Mouse (Mus musculus) liver (tissue): ENCODE results near the gene Gpatch2l.

Experiments
- DNase-seq: peaks from one replicate; pipeline ENCODE4 v3.0.0-alpha.2; 2020; ENCODE audit warnings: mixed read lengths

The Gpatch2l gene

GRCm38 (mm10) chr12:86241604-86242536 is at the start of gene Gpatch2l:
TSS of gene Gpatch2l (plus strand) at chr12:86241858.
- DNase-seq = peak; percentile 96

DNA sequence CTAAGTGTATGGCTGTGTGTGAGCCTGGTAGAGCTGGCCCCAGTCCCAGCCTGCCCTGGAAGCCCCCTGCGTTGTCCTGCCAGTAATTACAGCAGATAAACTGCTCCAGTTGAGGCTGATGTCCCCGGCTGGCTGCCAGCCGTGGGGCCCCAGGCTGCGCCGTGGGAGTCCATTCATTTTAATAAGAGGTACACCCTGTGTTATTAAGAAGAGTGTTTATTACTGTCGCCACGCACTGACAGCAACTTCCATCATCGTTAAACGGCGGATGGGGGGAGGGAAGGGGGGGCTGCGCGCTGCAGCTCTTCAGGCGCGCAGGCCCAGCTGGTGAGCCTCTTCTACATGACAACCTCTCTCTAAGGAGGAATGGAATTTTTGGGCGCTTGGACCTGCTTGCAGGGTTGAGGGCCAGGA is 49.6 kb upstream of the Gpatch2l start:
- peak; percentile 9 for DNase-seq

DNA sequence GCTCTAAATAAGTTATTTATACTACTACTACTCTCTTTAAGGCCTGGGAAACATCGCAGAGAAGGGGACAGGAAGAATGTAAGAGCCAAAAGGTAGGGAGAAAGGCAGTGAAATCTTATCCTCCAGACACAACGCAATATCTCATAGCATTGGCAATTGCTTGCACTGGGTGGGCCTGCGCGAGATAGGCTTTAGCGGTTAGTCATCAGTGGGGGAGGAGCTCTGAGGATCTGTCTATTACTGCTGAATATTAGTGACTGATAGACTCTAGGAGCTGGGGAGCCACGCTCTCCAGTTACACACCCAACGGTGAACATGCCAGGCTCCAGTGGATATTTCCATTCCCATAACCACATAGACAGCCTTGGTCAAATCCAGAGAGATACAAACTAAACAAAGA is 44.7 kb upstream of the Gpatch2l start:
- no peak for DNase-seq

DNA sequence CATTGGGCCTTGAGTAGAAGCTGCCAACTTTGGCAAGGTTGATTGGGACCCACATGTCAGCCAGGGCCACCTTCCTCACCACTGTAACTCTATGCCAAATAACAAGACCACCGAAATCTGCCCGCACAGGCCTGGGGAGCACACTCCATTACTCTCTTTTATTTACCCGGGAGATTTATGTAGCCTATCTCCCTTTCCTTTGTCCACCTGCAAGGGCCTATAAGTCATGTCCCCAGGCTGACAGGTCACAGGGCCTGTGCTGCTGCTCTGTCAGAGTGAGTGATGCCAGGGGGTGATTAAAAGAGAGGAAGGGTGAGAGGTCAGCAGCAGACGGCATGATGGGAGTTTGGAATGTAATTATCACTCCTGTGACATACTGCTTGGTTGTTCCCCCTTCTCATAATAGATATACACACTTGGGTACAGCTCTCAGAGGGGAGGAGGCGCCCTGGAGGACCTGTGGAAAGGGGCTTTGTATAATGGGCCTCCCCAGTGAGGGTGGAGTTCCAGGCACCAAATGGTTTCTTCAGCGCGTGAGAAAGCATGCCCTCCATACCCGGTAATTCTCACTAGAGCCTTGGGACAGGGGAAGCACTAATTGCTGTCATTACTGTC is 38.1 kb upstream of the Gpatch2l start:
- no peak for DNase-seq

- DNase-seq = no peak
These were observed 30.5 kb upstream of the Gpatch2l start for GRCm38 (mm10) chr12:86211099-86211520.

DNA sequence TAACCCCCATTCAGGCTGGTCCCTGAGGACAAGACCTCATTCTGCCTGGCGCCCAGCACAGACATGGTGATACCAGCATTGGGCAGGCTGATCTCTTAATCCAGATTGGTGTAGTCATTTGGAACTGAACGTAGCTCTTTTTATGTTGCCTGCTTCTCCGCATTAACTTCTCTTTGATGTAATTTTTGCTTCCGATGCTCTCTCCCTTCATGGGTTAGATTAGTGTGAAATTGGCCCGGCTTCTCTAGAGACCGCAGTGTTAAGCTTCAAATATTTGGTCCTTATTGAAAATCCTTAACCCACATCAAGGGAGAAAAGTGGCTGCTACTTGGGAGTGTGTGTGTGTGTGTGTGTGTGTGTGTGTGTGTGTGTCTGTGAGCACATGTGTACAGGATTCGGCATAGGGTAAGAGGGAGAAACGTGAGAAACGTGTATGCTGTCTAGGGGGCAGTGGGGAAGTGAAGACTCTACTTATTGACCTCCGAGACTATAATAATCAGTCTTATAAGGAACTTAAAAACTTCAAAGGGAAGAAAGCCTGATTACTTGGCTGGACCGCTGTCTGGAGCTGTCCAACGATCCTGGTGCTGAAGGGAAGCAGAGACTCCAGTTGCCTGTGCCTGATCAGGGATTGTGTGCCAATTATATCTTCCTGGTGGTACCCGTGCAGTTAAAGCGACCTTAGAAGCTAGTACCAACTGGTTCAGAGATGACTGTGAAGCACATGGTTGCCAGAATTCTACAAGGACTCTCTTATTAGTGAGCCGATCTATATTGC is 28.8 kb upstream of the Gpatch2l start:
- peak; percentile 58 for DNase-seq

GRCm38 (mm10) chr12:86214201-86214600 is 27.5 kb upstream of the Gpatch2l start:
- DNase-seq = no peak

DNA sequence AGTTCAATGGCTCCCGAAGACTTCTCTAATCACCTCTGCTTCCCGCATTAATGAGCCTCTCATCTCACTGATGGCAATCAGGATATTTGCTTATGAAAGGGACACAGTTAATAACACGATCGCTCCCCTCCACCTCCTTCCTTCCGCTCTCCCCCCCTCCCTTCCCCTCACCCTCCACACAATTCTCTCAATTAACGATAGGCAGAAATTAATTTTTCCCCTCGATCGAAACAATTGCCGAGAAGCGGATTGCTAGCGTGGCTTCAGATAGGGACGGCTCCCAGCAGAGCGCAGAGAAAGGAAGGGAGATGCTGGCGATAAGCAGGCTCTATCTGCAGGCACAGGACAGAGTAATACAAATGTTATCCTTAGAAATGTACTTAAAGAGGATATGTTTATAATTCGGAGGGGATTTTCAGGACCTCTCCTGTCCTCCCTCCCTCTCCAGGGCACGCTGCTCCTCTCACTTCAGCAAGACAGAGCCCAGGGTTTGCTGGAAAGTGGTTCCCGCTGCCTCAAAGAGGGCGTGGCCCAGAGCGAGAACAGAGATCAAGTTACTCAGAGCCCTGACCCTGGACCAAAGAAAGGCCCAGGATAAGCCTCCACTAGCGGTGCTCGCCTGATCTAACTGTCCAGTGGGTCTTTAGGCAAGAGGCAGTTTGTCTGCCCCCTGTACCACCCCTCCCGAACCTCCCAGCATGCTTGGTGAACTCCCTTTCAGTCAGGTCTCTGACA is 24.8 kb upstream of the Gpatch2l start:
- peak; percentile 30 for DNase-seq

DNA sequence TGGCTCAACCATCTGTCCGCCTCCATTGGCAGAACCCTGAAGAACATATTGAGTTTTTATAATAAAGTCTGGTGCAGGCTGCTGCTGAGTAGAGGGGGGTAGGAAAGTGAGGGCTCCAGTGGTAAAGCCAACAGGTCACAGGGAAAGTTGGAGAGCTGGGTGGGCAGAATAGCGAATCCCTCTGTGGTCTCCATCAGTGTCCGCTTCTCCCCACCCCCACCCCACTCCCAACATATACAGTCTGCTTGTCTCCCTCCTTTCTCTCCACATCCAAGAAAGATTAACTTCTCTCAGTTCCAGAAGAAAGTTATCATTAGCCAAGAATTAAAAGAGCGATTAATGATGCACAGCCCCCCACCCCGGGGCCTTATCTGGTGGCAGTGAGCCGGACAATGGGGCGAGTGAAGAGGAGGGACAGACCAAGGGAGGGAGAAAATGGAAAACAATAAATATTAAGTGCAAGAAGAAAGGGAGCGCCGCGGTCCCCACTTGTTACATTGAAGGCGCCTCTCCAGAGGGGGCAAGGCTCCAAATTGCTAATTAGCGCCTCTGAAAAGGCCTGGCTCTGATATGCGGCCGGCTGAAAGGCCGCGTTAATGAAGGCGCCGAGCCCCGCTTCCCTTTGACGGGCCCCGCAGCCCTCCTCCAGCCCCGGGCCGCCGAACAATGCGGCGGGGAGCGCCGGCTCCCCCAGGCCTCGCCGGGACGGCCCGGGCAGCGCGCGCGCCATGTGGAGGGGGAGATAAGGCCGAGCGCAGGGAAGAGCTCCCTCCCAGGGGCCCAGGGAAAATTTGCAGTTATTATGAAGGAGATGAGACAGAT is 21.2 kb upstream of the Gpatch2l start:
- peak; percentile 85 for DNase-seq

GRCm38 (mm10) chr12:86221074-86221703 is 20.5 kb upstream of the Gpatch2l start:
- DNase-seq = peak; percentile 52

DNA sequence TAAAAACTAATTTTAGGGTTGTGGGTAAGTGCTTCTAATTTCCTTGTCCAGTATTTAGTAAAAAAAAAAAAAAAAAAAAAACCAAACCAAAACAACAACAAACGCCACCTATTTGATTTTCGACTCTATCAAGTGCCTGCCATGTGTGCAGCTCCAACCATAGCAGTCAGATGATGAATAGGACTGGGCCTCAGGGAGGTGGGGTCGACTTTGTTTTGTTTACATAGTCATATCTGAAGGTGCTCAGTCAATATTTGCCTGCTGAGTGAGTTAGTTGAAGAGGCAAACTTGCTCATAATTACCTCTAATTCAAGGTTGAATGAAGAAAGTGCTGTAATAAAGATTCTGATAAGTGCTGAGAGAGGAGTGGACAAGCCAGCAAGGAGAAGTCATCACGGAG is 7.4 kb upstream of the Gpatch2l start:
- DNase-seq = no peak

- no peak for DNase-seq
These were observed 2.9 kb upstream of the Gpatch2l start for GRCm38 (mm10) chr12:86238736-86239135.

DNA sequence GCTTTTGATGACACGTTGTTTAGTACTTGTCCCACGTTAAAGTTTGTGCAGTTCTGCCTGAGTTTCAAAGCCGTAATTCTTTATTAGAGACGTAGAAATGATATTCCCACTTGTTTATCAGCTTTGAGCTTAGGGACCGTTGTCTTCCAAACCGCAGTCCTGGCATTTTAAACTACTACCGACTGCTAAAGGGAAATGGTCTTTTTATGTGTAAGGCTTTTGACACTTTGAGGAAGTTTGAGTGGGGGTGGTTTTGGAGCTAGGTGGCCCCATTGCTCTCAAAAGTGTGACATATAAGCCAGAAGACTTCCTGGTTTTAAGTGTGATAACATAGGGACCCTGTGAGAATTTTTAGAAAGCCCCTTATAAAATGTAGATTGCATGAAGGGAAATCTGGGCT is 905 bp downstream of the Gpatch2l start:
- no peak for DNase-seq

DNA sequence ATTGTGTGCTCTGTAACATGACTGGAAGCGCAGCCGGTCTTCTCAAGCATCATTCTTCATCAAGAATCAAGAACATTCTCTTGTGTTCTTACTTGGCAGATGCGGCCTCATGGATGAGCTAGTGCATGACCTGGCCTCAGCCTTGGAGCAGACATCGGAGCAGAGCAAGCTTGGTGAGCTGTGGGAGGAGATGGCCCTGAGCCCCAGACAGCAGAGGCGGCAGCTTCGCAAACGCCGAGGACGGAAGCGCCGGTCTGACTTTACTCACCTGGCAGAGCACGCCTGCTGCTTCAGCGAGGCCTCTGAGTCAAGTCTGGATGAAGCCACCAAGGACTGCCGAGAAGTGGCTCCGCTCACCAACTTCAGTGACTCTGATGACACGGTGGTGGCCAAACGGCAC is 2.3 kb downstream of the Gpatch2l start:
- DNase-seq = no peak

- DNase-seq = no peak
These were observed 8.5 kb downstream of the Gpatch2l start for GRCm38 (mm10) chr12:86250183-86250582.

GRCm38 (mm10) chr12:86254910-86255309 is 13.3 kb downstream of the Gpatch2l start:
- DNase-seq = no peak

GRCm38 (mm10) chr12:86271626-86272025 is 30.0 kb downstream of the Gpatch2l start:
- no peak for DNase-seq

DNA sequence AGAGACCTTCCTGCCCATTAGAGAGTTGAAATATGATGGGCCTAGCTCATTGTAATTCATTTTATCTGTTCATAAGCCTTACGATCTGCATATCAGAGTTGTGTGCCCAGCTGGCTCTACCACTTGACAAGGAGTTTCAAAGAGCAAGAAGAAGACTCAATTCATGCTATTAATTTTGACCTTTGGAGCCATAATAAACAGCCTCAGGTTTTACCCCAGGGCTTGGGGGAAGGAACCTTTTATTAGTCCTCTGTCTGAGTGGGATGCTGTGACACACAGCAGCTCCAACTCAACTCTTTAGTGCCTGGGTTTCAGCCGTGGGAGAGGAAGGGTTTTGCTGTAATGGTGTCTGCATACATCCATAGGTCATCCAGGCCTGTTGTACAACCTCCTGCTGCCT is 32.6 kb downstream of the Gpatch2l start:
- DNase-seq = no peak

DNA sequence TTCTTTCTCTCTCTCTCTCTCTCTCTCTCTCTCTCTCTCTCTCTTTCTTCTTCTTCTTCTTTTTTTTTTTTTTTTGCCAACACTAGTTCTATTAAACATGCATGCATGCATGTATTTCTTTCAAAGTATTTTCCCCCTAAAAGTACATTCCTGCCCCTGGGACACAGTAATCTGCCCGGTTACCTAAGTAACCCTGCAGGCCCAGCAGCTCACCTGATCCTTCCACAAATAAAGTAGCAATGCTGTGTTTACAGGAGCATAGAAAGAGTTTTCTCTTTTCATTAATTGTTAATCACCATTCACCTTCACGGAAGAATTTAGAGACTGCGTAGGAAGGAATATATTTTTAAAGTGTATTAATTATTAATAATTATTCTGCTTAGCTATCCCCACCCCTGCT is 34.1 kb downstream of the Gpatch2l start:
- no peak for DNase-seq

- DNase-seq = no peak
These were observed 34.8 kb downstream of the Gpatch2l start for GRCm38 (mm10) chr12:86276463-86276862.

- DNase-seq = no peak
These were observed 35.2 kb downstream of the Gpatch2l start for GRCm38 (mm10) chr12:86276895-86277294.
